Mouse (Mus musculus): ENCODE results near the gene Pdpk1. TPM values are rescaled to one million over a fixed set of nuclear protein-coding genes. Genes with fewer than 3 reads are reported as not detected.
A peak's percentile ranks its signal among the peaks of the same experiment; 100 is the strongest.
"Not testable (repeated sequence)": the region's sequence is repeated elsewhere in the genome, so short reads cannot be mapped to it uniquely, and the experiment has no call there.

The Pdpk1 gene
- total RNA-seq, 2 experiments from 2014 or later: 31.2 to 40.1 TPM

DNA sequence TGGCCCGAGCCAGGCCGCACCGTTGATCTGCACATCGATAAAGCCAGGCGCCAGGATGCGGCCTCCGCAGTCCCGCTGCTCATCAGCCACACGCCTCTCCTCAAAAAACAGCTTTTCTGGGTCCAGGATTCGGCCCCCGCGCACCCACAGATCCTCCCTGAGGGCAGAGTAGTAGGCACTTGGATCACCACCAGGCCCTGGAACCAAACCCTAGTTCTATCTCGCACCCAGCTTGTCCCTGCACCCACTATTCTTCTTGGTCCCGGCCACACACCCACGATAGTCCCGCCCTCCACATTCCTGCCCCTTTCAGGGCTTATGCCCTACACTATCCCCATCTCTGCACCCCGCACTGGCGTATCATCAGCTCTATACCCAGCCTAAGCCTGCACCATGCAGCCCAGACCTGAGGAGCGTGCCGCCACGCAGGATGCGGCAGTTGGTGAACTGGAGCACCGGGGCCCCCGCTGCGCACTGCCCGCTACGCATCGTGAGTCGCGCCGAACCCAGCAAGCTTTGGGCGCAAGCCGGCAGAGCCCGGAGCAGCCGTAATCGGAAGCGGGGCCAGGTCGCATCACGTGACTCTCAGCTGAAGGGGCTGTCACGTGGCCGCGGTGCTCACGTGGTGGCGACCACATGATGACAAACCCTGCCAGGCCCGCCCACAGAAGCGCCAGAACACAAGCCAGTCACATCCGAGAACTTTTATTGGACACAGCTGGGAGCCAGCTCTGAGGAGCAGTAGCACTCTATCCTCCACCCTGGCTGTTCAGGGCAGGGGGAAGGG, 12.6 kb upstream of the Pdpk1 start, which contains the start of gene Amdhd2:
TSS of gene Amdhd2 (minus strand) at position 591 of the 787 bp plus-strand sequence.
- peak; percentile 96 for DNase-seq (ENCODE audit: low spot score)

DNA sequence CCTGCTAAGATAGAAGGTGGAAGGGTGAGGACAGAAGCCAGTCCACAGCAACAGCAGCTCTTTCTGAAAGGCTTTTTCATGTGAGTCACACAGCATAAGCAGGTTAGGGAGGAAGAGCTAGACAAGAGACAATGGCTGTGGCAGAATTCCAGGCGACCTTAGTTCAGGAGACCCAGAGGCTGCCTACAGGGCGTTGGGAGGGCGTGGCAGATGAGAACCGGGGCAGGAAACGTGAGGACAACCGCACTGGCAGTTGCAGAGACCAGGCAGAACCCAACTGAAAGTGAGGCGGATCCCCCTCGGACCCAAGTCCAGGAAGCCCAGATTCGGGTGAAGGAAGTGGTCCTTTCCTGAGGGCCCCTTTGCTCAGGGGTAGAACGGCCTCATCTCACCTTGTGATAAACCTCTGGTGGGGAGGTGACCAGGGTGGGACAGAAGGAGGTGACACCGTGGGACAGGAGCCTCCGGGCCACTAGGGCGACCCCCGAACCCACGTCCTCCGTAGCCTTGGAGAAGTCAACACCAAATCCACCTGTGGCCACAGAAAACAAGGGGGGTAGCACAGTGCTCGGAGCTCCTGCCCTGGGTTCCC, 12.0 kb upstream of the Pdpk1 start:
- no peak for DNase-seq (ENCODE audit: low spot score)

DNA sequence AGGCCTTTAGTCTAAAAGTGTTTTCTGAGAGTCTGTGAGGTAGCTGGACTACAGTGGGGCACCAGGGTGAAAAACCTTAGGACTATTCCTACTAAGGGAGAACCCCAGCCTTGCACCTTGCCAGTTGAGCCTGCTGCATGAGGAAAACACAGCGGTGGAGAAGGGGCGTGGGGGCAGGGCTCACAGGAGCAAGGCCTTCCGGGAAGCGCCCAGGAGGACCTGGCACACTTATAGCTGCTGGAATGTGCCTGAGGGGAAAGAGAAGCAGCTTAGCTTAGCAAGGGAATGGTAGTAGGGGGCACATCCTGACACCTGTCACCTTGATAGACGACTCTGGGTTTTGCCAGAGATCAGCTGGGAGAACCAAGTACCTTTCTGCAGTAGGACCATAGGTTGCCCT, 10.7 kb upstream of the Pdpk1 start:
- DNase-seq (ENCODE audit: low spot score): no peak

DNA sequence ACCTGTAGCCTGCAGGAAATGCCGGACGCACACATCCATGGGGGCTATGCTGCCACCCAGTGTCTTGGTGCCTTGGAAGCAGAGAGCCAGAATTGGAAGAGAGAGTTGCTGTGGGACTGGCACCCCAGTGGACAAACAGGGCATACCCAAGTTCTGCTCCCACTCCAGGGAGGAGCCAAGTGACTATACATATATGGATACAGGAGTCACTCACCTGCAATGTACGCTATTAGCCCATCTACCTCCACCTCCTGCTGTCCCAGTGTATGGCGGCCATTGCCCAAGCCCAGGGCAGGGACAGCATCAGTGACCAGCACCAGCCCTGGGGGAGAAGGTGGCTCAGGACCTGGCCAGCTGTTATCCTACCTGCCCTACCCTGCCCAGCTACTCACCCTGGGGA, 6.8 kb upstream of the Pdpk1 start:
- no peak for DNase-seq (ENCODE audit: low spot score)

DNA sequence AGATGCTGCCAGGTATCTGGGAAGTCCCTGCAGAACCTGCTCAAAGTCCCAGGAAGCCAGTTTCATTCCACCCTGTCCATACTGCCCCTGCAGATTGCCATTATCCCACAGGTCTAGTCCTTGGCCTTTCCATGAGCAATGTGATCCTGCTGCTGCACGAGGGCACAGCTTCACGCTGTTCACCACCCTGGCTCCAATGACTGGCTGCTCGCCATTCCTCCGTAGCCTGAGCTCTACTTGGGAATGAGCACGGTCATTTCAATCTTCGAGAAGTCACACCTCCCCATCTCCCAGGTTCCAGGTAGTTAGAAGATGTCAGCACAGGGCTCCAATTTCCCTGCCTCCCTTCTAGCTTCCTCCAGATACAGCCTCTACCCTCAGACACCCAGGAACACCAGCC, 6.4 kb upstream of the Pdpk1 start:
- no peak for DNase-seq (ENCODE audit: low spot score)

DNA sequence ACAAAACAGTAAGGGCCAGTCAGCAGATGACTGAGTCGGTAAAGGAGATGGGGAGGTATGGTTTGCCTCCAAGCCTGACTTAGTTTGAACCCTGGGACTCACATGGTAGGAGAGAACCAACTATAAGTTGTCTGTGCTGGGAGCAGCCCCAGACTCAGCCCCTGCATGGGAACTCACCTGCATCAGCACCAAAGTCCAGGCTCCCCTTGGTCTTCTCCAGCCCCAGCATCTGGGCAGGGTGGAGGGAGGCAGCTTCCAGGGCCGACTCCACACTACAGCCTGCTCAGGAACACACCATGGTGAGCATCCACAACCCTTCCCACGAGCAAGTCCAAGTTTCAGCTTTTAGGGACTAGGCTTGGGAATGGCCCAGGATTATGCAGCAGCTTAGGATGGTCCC, 5.7 kb upstream of the Pdpk1 start:
- DNase-seq (ENCODE audit: low spot score): no peak

DNA sequence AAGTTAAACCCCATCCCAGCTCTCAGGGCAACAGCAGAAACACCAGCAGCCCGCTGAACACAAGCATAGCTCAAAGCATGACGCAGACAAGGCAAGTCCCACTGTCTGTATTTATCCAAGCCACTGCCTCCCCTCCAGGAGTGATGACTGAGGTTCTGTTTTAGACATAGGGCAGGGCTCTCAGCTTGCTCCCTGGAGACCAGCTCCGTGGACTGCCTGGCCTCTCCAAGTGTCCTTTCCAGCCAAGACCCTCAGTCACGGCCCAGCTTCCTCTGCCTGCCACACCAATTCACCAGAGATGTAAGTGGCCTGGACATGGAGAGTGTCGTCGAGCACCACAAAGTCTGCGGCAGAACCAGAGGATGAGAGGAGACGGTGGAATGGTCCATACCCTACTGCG, 5.0 kb upstream of the Pdpk1 start:
- no peak for DNase-seq (ENCODE audit: low spot score)

DNA sequence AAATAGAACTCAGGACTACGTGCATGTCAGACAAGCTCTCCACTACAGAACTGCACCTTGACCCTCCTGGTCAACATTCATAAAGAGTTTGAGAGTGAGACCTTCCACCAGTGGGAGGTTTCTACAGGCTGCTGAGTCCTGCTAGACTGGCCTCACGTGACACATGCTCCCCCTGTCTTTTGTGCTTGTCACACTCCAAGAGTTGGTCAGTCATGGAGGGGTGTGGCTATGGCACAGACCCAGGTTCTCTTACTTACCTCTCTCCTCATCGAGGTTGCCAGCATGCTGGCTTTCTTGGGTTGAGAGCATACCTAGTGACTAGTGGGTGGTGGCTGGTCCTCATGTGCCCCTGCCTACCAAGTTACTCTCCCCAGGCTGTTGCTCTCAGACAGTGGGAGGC, 3.7 kb upstream of the Pdpk1 start:
- no peak for DNase-seq (ENCODE audit: low spot score)

DNA sequence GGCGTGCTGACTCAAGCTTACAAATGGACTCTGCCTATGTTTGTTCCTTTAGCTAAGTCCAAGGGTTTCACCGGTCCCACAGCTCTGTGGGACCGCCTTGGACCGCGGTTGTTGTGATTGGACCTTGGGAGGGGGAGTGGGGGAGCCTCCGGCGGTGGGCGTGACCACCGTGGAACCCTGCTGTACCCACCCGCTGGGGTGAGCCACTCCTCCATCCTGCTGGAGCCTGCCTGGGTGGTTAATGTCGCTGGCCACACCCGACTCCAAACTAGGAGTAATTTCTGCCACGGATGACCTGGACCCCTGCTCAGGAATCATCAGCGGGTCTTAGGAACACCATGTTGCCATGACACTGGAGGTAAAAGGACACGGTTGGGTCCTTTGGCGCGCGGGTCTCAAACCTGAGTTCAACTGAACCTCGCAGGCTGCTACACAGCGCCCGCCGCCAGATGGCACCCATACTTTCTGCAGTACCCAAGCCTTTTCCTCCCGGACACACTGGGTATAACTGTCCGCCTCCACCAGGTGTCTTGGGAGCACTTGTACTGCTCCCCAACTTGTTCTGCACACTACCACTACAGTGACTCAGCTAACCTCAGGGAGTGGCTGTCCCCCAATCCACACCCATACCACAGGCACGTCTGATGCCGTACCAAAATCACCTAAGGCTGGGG, 1.3 kb upstream of the Pdpk1 start:
- peak; percentile 79 for DNase-seq (ENCODE audit: low spot score)

DNA sequence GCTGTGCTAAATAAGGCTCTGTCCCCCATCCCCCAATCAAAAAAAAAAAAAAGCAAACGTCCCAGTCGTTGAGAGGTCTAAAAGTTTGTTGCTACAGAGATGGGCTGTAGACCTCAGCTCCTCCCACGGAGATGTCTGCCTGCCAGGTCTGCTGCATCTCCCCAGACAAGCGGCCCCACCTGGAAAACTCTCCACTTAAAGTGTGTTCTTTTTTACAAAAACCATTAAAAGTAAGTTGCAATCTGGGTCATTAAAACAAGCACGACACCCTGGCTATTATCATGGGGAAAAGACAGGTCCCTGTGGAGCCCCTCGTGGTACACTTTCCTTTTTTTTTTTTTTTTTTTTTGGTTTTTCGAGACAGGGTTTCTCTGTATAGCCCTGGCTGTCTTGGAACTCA, 658 bp upstream of the Pdpk1 start:
- no peak for DNase-seq (ENCODE audit: low spot score)

DNA sequence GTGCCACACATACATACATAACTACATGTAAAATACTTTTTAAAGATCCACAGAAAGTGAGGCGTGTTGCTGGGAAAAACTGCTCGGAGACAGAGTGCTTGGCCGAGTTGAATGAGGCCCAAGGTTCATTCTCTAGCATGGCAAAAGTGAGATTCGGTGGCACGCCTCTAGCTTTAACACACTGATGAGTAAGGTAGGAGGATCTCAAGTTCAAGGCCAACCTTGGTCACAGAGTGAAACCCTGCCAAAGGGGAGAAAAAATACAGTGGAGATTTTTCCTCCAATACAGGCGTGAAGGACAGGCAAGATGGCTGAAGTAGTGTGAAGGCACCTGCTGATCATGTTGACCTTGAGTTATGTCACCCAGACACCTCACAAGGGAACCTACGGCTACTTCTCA, 1.3 kb downstream of the Pdpk1 start:
- DNase-seq (ENCODE audit: low spot score): no peak

DNA sequence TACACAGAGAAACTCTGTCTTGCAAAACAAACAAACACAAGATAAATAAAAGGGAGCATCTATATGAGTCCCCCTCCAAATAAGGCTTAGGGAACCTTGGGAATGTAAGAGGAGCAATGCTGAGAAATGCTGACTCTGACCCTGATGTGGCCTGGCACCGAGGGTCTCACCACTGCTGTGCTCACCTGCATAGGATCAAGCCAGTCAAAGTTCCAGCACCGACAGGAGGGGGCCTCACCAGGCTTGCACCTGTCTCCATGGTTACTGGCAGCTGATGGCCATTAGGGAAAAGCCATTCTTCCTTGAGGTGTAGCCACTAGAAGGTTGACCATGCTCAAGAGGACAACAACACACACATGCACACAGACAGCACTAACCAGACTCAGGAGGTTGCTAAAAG, 7.8 kb downstream of the Pdpk1 start:
- DNase-seq (ENCODE audit: low spot score): no peak

DNA sequence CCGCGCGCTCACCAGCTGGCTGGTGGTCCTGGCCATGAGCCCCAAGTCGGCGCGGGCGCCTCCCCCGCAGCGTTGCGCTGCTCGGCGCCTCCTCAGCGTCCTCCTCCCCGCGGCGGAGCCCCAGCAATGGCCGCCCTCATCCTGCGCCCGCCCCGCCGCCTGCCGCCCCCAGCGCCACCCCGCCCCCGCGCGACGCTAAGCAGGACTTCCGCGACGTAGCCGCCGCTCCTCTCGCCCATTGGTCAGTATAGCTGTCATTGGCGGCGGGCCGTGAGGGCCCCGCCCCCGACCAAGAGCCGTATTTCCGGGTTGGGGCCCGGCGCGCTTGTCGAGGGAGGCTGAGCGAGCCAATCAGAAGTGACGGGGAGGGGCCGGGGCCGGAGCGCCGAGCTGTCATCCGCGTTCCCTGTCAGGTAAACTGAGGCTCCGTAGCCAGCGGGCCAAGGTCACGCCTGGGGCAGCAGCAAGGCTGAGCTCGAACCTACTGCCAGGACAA, 9.3 kb downstream of the Pdpk1 start:
- peak; percentile 97 for DNase-seq (ENCODE audit: low spot score)

DNA sequence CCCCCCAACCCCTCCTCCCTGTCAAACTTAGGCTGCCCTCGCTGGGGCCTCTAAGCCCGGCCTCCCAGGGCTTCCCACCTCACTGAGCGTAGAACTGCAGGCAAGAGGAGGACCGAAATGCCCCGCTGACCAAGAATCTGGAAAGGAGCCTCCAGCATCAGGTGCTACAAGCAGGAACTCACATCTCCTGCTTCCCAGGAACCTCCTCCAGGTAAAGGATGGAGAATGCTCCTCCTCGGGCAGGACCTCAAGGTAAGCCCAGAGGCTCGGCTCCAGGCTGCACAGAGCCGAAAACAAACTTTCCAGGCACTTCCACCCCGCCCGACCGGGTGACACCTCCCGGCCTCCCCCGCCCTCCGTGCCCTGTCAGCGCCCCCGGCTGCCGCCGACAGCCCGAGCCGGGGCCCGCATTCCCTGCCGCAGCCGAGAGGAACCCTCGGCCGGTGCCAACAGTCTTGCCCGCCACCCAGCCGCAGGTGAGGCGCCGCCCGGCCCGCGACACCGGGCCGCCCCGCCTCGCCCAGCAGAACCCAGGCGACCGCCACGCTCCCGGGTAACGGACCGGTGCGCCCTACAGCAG, 9.8 kb downstream of the Pdpk1 start:
- DNase-seq (ENCODE audit: low spot score): peak; percentile 23

DNA sequence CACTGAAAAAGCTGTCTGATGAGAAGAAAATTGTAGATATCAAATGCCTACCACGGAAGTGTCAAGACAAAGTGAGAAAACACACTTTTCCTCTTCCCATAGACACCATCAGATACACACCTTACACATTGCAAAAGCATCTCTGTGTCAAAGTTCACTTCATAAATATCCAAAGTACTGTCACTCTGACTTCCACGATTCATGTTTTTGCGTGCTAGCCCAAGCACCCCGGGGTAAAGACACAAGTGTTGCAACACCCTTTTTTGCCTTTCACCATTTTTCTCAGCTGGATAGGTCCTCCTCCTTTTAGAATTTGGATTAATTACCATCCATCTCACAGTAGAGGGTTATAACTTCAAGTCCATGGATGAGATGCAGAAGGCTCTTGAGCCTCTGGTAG, 10.8 kb downstream of the Pdpk1 start:
- DNase-seq (ENCODE audit: low spot score): no peak

DNA sequence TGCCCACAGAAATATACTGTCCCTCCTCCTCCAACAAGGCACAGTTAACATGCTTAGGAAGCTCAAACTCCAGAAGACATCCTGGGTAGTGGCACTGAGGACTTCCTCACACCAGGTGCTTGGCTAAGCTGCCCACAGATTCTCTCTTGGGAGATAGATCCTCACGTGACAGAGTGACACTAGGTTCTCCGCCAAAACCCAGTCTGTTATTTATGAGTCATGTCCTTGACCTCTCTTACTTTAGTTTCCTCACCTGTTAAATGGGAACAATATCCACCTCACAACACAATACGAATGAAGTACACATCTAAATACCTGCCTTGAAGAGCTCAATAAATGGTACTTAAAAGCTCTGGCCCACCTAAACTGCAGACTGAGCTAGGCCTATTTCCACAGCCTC, 11.5 kb downstream of the Pdpk1 start:
- DNase-seq (ENCODE audit: low spot score): no peak

DNA sequence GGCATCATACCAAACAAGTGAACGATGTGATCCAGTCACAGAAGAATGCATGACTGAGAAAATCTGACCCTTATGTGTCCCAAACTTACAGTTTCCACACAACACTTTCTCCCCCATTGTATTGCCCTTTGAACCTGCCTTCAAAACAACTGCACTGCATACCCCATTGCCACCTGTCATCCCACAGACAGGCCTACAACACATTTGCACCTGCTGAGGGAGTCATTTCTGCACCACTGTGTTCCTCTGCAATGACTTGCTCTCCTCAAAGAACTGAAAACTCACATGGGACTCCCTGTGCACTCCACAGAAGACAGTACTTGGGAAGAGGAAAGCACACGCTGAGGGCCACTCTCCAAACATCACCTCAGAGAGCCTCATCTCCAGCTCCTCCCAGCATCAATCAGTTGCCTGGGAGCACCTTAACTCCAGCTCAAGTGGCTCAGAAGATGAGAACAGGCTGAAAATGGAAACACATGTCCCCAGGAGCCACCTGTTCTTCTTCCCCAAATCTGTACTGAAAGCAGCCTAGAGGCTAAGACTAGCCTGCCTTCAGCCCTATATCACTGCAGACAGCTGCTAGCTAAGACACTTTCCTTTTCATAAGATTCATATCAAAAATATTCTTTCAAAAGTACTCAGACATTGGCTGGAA, 13.4 kb downstream of the Pdpk1 start:
- no peak for DNase-seq (ENCODE audit: low spot score)

DNA sequence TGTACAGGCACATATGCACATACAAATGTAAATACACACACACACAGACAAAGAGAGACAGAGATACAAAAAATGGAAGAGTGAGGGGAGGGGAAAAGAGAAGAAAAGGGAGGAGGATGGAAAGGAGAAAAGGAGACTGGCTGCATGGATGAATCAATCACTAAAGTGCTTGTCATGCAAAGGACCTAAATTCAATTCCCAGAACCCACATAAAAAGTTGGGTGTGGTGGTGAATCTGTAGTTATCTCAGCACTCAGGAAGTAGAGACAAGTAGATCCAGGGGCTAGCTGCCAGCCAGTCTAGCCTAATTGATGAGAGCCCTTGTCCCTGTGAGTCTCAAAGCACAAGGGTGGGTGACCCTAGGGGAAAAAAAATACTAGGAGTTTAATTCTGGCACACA, 16.7 kb downstream of the Pdpk1 start:
- DNase-seq (ENCODE audit: low spot score): peak; percentile 18

DNA sequence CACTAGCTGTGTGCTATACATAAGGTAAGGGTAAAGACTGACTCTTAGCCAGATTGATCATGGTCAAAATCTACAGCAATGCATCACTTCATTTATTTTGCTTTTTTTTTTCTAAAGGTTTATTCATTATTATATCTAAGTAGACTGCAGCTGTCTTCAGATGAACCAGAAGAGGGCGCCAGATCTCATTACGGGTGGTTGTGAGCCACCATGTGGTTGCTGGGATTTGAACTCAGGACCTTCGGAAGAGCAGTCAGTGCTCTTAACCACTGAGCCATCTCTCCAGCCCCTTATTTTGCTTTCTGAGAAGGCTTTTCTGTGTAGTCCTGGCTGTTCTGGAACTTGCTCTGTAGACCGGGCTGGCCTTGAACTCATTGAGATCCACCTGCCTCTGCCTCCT, 17.8 kb downstream of the Pdpk1 start:
- DNase-seq (ENCODE audit: low spot score): not testable (repeated sequence)

DNA sequence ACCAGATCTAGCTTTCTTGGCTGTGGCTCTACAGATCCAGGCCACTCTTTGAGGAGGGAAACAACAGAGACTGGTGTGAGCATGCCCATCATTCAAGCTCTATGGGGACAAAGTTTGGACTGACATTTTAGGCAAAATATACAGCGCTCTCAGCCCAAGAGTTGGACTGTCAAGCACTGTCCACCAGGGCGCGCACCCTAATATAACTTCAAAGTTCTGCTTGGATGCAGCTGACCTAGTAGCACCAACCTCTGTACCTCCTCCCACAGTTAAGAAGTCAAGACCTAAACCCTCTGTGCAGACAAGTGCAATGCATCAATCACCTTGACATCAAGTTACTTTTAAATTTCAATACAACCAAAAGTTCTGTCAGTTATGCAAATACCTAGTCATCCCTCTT, 19.2 kb downstream of the Pdpk1 start:
- no peak for DNase-seq (ENCODE audit: low spot score)

DNA sequence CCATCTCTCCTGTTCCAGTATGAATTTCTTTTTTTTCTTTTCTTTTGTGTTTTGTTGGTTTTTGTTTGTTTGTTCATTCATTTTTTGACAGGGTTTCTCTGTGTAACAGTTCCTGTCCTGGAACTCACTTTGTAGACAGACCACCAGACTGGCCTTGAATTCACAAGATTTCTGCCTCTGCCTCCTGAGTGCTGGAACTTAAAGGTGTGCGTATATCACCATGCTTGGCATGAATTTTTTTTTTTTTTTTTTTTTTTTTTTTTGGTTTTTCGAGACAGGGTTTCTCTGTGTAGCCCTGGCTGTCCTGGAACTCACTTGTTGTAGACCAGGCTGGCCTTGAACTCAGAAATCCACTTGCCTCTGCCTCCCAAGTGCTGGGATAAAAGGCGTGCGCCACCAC, 21.5 kb downstream of the Pdpk1 start:
- DNase-seq (ENCODE audit: low spot score): not testable (repeated sequence)

DNA sequence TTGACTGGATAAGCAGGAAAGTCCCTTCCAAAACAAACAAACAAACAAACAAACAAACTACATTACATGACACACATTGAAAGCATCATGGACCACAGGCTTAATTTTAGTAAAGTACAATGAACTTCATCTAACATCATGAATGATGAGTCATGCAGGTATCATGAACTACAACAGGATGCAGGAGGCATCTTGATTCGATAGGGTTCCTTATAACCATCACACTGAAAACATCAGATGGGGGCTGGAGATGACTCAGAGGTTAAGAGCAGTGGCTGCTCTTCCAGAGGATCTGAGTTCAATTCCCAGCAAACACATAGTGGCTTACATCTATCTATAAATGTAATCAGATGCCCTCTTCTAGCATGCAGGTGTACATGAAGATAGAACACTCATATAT, 23.1 kb downstream of the Pdpk1 start:
- DNase-seq (ENCODE audit: low spot score): no peak
